Mouse (Mus musculus) E14TG2a.4 (cell line): ENCODE results near the gene Ctnna3.

Experiments
- CTCF ChIP-seq: conservative IDR thresholded peaks from 2 replicates; pipeline ENCODE4 v1.5.1; 2014; ENCODE audit warnings: low read length
- NANOG ChIP-seq: IDR thresholded peaks from 2 replicates; pipeline ENCODE4 v1.6.1; 2014; ENCODE audit warnings: borderline replicate concordance, low read length, mixed read lengths

DNA sequence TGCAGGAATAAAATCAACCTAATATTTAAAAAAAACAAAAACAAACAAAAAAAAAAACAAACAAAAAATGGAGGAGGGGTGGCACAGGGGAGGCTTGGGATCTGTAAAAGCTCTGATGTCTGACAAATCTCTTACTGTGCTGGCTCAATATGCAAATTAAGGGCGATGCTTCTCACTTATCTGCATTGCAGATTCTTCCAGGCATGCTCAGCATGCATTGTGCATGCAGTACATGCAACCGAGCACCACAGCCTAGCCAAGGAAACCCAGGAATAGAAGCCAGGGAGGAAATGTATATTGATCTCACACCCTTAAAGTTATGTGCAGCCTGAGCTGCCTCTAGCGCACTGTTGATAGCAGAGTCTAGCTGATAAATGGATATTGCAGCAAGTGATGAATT is 548.6 kb downstream of the Ctnna3 start:
- TF ChIP-seq CTCF (no peak), NANOG (no peak)
